Mouse (Mus musculus): ENCODE results near the gene Mc1r.

Mc1r gene

DNA sequence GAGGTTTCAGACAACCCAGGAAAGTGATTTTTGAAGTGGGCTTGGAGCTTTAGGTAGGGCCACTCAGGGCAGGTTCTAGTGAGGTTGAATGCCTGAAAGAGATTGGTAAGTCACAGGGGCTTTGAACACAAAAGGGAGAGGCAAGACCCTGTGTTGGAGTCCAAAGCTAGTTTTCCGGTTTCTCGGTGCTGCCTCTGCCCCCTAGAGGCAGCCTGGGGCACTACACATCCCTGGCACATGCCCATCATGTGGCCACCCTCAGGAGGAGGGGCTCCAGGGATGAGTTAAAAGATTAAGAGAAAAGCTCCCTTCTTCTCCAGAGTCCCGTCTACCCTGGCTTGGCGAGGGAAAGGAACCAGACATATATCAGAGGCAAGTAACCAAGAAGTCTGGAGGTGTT is at the start of gene Mc1r:
Gene Mc1r (plus strand): TSS at position 322 of the 400 bp plus-strand sequence.
- peak; percentile 69 for DNase-seq (ENCODE audit: low read depth)

DNA sequence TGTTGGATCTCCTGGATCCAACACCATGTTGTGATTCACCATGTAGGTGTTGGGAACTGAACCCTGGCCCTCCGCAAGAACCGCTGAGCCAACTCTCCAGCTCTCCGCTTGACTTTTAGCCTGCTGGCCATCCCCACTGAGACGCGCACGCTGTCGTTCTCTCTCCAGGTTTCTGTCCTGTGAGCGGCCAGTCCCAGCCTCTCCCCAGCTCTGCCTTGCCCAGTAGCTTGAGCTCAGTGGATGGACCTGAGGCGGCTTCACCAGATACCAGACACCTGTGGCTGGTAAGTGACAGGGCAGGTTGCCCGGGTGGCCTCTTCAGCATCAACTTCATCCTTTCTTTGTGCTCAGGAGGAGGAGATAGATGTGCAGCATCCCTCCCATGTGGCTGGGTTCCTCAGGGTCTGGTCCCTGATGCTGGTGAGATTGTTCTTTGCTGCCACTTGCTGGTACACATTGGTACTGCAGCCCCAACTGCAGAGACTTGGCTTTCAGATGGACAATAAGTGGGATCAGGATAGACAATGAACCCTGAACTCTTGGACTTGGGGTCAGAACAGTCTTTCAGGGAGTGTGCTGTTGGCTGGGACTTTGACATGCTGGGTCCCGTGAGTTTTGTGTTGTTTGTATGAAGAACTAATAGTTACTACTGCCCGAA is 45.7 kb upstream of the Mc1r start:
- DNase-seq (ENCODE audit: low read depth), result peak; percentile 82

DNA sequence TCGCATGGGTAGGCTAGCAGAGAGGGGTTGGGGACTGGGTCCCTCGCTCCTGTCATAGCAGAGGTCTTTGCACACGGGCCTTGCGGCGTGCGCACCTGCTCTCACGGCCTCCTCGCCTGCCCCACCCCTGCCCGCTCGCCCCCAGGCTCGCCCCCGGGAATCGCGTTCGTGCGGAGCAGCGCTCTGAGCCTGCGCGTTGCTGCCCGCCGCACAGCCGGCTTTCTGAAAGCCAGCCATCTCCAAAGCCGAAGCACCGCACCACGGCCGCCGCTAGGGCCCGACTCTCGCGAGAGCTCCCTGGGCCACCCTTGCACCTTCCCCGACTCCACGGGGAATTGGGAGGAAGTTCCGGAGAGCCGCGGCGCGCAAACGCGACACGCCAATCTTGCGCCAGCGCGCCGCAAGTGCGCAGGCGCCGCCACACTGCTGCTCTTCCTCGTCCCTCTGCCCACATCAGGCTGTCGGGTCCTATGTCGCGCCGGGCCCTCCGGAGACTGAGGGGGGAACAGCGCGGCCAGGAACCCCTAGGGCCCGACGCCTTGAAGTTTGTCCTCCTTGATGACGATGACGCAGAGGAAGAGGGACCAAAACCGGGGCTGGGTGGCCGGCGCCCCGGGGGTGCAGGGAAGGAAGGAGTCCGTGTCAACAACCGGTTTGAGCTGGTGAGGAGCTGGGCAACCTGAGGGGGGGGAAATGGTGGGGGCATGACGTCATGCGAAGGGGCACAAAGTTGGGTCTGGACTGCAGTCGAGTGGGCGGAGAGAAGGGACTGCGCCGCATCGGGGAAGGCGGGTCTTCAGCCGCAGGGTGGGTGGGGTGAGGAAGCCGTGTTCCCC is 33.3 kb upstream of the Mc1r start, which contains the start of gene Tcf25:
Gene Tcf25 (plus strand): TSS at position 351 of the 836 bp plus-strand sequence.
- peak; percentile 99 for DNase-seq (ENCODE audit: low read depth)

DNA sequence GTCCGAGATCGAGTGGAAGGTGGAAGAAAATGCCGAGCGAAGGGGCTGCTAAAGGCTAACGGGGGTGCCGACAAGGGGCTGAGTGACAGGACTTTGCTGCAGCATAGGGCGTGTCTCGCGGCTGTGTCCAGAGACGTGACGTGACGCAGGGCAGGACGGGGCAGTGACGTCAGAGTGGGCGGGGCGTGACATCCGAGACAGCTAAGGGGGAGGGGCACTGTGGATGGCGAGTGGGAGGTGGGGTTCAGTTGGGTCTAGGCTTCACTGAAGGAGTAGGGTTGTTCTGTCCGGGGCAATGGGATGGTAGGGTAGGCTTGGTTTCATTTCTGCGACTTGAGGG is 32.7 kb upstream of the Mc1r start:
- peak; percentile 95 for DNase-seq (ENCODE audit: low read depth)

DNA sequence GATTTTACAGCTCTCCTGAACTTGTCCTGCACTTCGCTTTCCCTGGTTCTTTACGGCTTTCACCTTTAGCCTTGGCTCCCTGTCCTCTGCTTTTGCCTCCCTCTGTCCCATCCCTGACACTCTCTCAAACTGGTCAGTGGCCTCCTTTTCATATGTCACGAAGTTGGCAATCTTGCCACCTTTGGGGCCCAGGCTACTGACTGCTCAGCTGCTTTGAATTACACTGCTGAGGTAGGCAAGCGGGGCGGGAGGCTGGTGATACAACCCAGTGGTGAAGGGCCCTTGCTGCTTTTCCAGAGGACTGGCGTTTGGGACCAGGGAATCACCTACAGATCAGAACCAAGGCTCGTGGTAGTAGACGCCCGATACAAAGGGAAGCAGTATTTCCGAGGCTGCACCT is 31.2 kb upstream of the Mc1r start:
- no peak for DNase-seq (ENCODE audit: low read depth)

DNA sequence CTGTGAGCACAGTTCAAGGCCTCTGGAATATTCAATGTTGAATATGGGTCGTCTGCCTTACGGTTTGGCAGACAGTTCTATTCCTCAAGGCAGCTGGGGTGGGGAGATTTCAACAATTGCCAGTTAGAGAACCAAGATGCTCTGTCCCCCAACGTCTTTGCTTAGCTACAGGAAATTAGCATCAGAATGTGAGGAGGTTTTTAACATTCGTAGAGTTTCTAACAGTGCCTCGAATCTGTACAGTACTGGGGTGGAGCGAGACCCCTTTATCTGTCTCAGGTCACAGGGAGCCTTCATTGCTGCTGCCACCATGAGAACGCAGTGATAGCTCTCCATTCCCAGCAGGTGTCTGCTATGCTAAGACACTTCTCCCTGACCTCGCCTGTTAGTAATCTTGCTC is 30.8 kb upstream of the Mc1r start:
- DNase-seq (ENCODE audit: low read depth), result no peak

DNA sequence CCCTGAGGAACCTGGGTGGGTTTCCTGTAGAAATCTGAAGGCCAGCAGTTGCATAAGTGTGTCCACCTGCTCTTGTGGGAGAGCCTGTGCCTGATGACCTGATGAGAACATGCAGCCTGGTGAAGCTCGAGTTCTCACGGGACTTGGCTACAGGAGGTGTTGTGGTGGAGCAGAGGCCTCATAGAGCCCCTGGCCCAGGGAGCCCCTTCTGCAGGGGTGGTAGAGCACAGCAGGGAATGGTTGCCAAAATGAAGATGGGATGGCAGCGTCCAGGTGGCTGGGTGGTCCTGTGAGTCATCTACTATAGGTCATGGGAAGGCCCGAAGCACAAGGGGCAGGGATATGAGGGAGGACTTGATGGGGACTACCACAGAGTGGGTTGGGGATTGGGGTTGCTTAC is 25.2 kb upstream of the Mc1r start:
- DNase-seq (ENCODE audit: low read depth), result no peak

DNA sequence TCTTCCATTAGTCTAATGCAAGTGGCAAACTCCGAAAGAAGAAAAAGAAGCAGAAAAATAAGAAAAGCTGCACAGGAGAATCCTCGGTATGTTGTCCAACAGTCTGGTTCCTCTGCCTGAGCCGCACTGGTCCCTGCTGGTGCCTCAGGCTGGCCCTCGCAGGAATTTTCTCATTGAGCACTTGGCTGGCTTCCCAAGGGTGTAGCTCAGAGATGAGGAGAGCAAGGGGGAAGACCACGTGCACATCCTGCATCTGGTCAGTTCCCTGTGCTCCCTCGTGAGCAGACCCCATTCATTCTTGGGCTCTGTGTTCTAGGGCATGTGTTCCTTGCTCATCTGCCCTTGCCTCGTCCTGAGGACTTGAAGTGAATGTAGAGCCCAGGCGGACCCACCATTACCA is 24.4 kb upstream of the Mc1r start:
- no peak for DNase-seq (ENCODE audit: low read depth)

DNA sequence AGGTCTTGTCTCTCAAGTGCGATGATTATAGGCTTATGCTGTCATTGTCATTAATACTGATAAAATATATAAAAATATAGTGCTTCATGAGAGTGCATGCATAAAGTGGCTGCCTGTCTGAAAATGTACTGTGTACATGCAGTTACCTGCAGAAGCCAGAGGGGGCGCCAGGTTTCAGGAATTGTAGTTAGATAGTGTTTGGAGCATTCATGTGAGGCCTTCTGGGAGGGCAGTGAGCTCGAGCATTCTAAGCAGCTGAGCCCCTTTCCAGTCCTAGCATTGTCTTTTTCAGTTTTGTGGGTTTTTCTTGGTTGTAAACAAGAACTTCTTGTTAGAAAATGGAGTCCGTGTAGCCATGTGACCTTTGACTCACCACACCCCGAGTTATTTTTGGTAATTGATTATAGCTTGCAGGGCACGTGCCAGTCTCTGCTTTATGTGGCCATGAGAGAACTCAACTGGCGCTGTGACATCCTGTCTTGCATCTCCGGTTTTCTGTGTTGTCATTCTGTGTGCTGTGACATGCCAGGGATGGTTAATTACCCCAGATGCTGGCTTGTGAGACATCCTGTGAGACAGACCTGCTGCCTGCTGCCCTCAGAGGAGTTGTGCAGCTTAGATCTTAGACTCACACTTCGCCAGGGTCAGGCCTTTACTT is 21.9 kb upstream of the Mc1r start:
- DNase-seq (ENCODE audit: low read depth), result peak; percentile 59

DNA sequence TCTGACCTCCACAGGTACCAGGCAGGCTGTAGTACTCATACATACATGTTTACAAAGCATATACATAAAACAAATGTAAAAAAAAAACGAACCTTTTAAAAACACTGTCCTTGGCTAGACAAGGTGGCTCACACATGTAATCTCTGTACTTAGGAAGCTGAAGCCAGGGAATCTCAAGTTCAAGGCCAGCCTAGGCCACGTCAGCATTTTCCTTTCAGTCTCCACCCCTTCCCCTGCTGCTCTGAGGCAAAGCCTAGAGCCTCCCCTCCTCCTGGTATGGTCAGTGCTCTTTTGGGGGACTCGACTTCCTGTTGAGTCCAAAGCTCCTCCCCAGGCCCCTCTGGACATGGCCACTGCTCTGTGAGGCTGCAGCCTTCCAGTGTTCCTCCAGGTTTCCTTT is 19.9 kb upstream of the Mc1r start:
- DNase-seq (ENCODE audit: low read depth), result no peak

DNA sequence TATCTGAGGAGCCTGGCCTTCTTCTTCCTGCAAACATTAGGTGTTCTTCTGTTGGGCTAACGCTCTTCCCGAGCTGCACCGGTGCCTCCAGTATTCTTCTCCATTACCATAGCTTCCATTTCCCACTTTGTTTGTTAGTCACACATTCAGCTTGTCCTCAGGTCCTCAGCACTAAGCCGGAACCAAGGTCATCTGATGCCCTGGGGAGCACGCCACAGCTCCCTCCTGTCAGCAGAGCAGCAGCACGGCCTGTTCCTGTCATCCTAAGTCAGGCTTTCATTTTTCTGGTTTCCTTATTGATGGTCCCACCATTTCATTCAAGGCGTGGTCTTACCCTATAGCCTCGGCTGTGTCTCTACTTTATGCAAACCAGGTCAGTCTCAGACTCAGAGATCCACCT is 19.1 kb upstream of the Mc1r start:
- no peak for DNase-seq (ENCODE audit: low read depth)

DNA sequence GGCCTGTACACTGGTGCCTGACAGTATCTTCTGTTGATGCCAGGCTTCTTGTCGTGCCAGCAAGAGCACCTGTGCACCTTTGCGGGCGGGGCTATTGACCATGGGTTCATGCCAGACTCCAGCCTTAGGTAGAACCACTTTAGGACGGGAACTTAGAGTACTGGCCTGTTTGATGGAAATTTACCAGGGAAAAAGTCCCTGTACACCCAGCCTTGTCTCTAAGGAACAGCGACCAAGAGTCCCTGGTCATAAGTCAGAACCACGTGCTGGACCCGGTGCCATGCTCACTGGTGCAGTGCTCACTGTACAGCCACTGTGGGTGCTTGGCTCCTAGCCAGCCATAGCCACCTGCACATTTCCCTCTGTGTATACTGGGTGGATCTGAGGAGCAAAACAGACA is 17.9 kb upstream of the Mc1r start:
- no peak for DNase-seq (ENCODE audit: low read depth)

DNA sequence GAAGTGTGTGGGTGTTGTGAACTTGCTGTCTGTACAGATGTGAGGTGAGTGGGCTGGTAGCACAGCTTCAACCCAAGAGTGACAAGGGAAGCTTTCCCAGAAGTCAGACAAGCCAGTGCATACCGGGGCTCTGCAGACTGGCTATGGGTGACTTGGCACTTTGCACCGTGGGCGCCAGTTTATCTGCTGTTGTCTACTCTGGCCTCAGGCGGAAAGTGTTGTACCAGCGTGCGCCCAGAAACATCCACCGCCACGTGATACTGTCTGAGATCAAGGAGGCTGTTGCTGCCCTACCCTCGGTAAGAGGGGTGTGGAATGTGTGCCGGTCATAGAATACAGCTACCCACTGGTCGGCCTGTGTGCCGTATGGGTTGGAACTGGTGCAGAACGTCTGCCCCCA is 8.6 kb upstream of the Mc1r start:
- no peak for DNase-seq (ENCODE audit: low read depth)

DNA sequence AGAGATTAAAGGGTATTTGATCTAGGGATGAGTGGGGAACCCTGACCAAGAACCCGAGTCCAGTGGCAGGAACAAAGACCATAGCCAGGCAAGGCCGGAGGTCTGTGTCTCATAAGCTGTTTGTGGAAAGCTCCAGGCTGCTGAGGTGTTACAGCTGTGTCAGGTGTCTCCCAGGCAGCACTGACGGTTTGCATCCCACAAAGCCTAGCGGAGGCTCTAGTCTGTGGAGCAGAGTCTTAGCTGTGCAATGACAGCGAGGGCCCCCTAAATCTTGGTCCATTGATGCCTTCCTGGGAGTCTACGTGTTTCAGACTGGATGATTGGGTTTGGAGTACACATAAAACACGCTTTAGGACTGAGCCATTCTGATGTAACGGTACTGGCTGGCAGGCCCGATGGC is 5.0 kb upstream of the Mc1r start:
- no peak for DNase-seq (ENCODE audit: low read depth)

DNA sequence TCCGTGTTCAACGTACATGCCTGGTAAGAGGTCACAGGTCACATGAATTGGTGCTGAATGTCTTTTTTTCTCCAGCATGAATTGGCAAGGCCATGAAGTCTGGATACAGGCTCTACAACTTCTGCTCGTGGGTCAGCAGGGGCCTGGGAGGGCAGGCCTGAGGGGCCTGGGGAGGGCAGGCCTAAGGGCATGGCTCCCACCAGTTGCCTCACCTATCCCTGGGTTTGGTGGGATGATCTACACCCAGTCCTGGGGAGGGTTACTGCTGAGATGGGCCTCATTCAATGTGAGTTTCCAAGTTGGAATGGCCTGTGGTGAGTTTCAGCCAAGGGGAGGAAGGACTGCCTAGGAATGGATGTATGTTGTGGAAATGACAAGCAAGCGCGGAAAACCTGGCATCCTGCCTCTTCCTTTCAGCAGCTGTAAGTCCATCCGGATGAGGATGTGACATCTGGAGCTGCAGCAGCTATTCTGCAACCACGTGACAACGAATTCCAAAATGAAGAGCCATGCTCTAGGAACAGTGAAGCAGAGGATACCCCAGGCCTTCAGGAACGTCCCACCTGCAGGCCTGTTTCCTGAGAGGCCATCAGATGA is 4.1 kb upstream of the Mc1r start:
- no peak for DNase-seq (ENCODE audit: low read depth)

DNA sequence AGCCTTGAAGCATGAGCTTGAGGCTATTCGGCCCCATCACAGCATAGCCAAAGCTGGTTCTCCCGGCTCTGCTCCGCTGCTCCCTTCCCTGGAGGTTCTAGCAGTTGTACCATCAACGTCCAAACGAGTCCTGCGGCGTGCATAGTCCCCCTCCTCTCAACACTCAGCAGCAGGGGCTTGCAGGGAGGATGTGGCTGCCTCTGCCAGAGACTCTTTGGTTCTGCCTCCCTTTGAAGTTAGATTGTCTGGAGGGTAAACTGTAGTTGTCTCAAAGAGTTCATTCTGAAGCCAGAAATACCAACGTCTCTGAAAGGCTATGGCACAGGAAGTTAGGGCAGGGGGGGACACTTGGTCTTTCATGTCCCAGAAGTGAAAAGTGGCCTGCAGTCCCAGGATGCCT is 2.4 kb upstream of the Mc1r start:
- DNase-seq (ENCODE audit: low read depth), result no peak

DNA sequence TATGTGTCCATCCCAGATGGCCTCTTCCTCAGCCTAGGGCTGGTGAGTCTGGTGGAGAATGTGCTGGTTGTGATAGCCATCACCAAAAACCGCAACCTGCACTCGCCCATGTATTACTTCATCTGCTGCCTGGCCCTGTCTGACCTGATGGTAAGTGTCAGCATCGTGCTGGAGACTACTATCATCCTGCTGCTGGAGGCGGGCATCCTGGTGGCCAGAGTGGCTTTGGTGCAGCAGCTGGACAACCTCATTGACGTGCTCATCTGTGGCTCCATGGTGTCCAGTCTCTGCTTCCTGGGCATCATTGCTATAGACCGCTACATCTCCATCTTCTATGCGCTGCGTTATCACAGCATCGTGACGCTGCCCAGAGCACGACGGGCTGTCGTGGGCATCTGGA is 705 bp downstream of the Mc1r start:
- peak; percentile 62 for DNase-seq (ENCODE audit: low read depth)

DNA sequence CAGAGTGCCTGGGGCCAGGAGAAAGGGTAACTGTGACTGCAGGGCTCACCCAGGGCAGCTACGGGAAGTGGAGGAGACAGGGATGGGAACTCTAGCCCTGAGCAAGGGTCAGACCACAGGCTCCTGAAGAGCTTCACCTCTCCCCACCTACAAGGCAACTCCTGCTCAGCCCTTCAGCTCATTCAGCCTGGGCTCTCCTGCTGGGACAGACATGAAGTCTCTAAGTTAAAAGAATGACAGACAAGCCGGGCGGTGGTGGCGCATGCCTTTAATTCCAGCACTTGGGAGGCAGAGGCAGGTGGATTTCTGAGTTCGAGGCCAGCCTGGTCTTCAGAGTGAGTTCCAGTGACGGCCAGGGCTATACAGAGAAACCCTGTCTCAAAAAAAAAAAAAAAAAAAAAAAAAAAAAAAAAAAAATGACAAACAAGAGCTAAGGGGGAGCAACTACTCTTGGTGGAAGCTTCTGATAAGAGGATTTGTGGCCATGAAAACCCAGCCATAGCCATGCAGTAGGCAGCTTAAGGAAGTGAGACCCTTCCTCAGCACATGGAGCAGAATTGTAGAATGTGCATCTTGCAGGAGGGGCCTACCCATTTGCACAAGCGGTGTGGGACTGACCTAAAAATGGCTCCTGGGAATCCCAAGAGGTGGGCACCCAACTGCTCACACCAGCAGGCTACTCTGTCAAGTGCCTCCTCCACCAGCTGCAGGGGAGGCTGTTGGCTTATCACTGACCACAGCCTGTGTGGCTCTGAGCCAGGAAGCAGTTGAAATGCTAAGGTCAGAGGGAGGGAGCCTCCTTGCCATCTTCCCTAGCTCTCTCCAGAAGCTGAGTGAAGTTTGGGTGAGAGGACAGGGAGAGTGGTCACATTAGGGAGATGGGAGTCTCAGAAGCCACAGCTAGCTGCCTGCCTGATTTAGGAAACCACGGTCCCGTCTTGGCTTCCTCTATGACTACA is 2.0 kb downstream of the Mc1r start:
- DNase-seq (ENCODE audit: low read depth), result peak; percentile 100

DNA sequence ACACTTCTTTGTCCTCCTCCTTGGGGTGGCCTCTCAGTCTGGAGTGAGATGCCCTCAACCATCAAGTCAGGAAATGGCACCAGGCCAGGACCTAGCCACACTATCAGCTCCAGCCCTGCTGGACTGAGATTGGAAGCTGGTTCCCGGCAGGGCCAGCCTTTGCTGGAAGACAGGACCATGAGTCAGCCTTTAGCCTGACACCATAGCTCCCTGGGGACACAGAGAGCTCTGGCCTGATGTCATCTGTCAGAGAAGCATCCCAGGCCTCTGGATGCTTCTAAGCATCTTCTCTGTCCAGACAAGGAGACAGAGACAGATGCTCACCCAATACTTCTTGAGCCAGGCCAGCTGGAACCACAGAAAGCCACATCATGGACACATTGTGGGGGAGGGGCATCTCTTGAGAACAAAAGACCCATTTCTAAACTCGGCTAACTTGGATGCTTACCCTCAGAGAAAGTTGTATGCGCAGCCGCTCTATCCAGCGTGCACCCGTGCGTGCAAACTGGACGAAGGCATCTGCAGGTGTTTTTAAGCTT is 3.2 kb downstream of the Mc1r start:
- peak; percentile 91 for DNase-seq (ENCODE audit: low read depth)

DNA sequence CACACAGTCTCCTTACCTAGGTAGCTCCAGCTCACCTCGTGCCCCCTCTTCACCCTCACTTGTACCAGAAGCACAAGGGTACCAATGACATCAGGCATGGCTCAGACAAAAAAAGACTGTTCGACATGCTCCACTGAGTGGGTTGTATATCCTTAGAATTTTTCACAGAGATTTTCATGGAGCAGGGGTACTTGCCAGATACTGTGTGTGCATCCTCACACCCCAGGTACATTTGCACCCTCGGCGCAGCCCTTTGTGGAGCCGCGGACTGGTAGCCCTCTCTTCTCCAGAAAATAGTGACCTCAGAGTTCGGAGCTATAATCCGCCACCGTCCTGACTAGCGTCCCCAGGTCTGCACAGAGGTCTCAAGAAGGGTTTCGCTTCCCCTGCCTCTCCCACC is 3.9 kb downstream of the Mc1r start:
- DNase-seq (ENCODE audit: low read depth), result no peak

DNA sequence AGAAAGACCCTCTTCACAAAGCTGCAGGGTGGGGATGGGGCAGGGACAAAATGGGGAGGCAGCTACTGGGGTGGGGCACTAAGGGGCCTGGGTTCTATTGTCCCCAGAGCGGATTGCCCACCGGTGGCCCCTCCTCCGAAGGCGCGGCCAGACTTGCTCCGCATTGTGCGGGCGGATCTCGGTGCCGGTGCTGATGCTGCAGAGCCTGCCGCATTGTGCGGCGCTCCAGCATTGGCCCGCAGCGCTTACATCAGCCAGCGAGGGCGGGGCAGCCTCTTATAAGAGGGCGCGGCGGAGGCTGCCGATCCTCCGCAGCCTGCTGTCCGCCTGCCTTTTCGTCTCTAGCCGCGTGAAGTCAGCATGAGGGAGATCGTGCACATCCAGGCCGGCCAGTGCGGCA is 4.3 kb downstream of the Mc1r start, which contains the start of gene Tubb3:
Gene Tubb3 (plus strand): TSS at position 179 of the 400 bp plus-strand sequence.
- DNase-seq (ENCODE audit: low read depth), result no peak

Data from 416B (cell line).